In the genomic region with DNA sequence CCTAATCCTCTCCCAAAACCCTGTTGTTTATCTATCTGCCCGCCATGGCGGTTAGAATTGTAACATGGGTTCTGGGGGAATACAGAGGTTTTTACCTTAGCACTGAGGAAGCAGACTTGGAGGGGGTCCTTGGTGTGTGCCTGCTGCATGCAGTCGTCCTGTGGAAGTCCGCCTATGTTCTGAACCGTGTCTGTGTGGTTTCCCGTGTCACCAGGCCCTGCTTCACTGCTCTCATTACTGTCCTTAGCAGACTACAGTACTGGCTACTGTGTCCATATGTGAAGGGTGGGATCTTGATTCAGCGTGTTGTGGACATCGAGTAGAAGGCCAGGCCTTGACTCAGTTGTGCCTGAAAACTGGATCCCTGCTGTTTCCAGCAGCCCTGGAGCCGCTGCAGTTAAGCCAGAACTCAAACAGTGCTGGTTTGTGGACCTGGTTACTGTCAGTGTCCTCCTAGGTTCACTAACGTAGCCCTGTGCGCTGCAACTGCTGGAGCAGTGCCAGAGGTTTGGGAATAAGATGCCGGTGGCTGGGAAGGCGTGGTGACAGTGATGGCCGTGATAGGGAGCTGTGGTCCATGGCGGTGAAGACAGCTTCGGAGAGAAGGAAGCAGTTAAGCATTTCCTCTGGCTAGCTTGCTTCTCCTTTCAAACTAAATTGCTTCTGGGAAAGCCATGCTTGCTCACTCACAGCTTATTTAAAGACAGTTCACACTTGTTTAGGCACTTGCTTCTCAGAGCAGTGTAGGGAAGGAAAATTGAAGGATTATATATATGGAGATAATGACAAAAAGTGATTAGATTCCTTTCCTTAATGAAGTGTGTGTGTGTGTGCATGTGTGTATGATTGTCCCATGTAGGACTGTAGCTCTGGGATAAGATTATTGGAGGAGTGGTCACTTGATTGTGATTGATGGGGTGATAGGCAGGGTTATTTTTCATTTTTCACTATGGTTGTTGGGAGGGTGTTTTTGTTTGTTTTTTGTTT, we compare ENCODE assay signal across 8 mouse cellular contexts. TPM values are rescaled to one million over a fixed set of nuclear protein-coding genes. Genes with fewer than 3 reads are reported as not detected.
A peak's percentile ranks its signal among the peaks of the same experiment; 100 is the strongest.
DNase-seq lines count a peak whose midpoint lies in the region; ATAC-seq lines count a peak whose summit lies in the region.

No protein-coding gene starts in this region.

- ATAC-seq in erythroblast, adult 5-6 weeks (replicated peaks; ENCODE audit: low FRiP score, poor library complexity, severe bottlenecking) = no peak
- no peak for ATAC-seq in heart, embryonic 14.5 days (ENCODE audit: insufficient number of reproducible peaks, insufficient read depth, low FRiP score, low read depth)
- ATAC-seq in midbrain, embryonic 13.5 days = no peak

- peak overlapping the region; percentile 22 for H3K4me3 ChIP-seq in erythroblast, embryonic 14.5 days (replicated peaks)
- no peak overlapping the region for H3K4me3 ChIP-seq in heart, embryonic 14.5 days (ENCODE audit: control insufficient read depth in 1 of 2, insufficient read depth in 1 of 2, low read depth in 1 of 2, low read length in 2 of 2)
- H3K4me3 ChIP-seq in midbrain, embryonic 13.5 days (replicated peaks) = no peak overlapping the region

- 13% methylated on average over 16 of the region's 16 CpGs for WGBS in heart, embryonic 14.5 days
- WGBS in midbrain, embryonic 13.5 days = 30% methylated on average over 16 of the region's 16 CpGs

- H3K4me2 ChIP-seq in heart, embryonic 14.5 days (ENCODE audit: low read length) = peak overlapping the region; percentile 46
- H3K4me2 ChIP-seq in midbrain, embryonic 13.5 days (replicated peaks) = peak overlapping the region; percentile 22

- peak overlapping the region; percentile 5; the same call in 1 of the 2 replicates for H3K9ac ChIP-seq in heart, embryonic 14.5 days (ENCODE audit: low read length)
- H3K9ac ChIP-seq in midbrain, embryonic 13.5 days (replicated peaks) = peak overlapping the region; percentile 42

- peaks cover 68% of the 10 kb centered on the region for H3K4me1 ChIP-seq in erythroblast, embryonic 14.5 days (ENCODE audit: control insufficient read depth)
- peaks cover 47 to 81% of the 10 kb centered on the region in 2 experiments for H3K4me1 ChIP-seq in heart, embryonic 14.5 days (ENCODE audit: control insufficient read depth in 2 of 2, insufficient read depth in 2 of 2, low read length in 2 of 2)
- peaks cover 74% of the 10 kb centered on the region for H3K4me1 ChIP-seq in midbrain, embryonic 13.5 days (replicated peaks)

- H3K9me3 ChIP-seq in erythroblast, embryonic 14.5 days (ENCODE audit: control insufficient read depth, low read length) = no peaks in the 10 kb centered on the region
- H3K9me3 ChIP-seq in heart, embryonic 14.5 days (ENCODE audit: control insufficient read depth, low read length) = no peaks in the 10 kb centered on the region
- H3K9me3 ChIP-seq in midbrain, embryonic 13.5 days = no peaks in the 10 kb centered on the region

- peak; percentile 67 to 71 for DNase-seq in cerebellum, postnatal 10 days
- peak; percentile 72 to 76 for DNase-seq in kidney, postnatal 25 days
- DNase-seq in layer of hippocampus, postnatal 10 days (ENCODE audit: low spot score in 2 of 2) = no peak
- DNase-seq in thymus, postnatal 14 days = no peak

- no peaks in the 10 kb centered on the region for H3K36me3 ChIP-seq in erythroblast, embryonic 14.5 days (ENCODE audit: control insufficient read depth)
- no peaks in the 10 kb centered on the region for H3K36me3 ChIP-seq in heart, embryonic 14.5 days (ENCODE audit: control insufficient read depth, insufficient read depth, low read length)
- H3K36me3 ChIP-seq in midbrain, embryonic 13.5 days = no peaks in the 10 kb centered on the region

- no peaks in the 10 kb centered on the region for H3K27me3 ChIP-seq in erythroblast, embryonic 14.5 days (ENCODE audit: control insufficient read depth)
- no peaks in the 10 kb centered on the region for H3K27me3 ChIP-seq in heart, embryonic 14.5 days (ENCODE audit: control insufficient read depth, insufficient read depth, low read length)
- no peaks in the 10 kb centered on the region for H3K27me3 ChIP-seq in midbrain, embryonic 13.5 days

- peak overlapping the region; percentile 3 to 63; a peak in 3 of 4 replicates for H3K27ac ChIP-seq in heart, embryonic 14.5 days (replicated peaks in 1 of 2; ENCODE audit: control insufficient read depth in 1 of 2, insufficient read depth in 1 of 2, low read depth in 2 of 2, low read length in 2 of 2)
- peak overlapping the region; percentile 17; the same call in 1 of the 2 replicates for H3K27ac ChIP-seq in midbrain, embryonic 13.5 days

RNA-seq across cellular contexts. Expression of a gene that starts 6.4 kb away (rescaled TPM):
- polyA plus RNA-seq in erythroblast, embryonic 14.5 days (2012) = 0.48 and 0.84 TPM in 2 replicates
- total RNA-seq in erythroblast, adult 5-6 weeks (2015; ENCODE audit: low replicate concordance) = 0.42 and 1.3 TPM in 2 replicates
- total RNA-seq in erythroblast, adult 5-6 weeks (2017; ENCODE audit: low replicate concordance) = 0.68 and 2.1 TPM in 2 replicates
- polyA plus RNA-seq in heart, embryonic 14.5 days (2014; fragmentation: Nextera tagmentation; extraction: Ambion mirVana) = 28.3 and 43.0 TPM in 2 replicates
- polyA plus RNA-seq in midbrain, embryonic 13.5 days (2015; fragmentation: Nextera tagmentation; extraction: Ambion mirVana) = 10.8 and 14.5 TPM in 2 replicates
- total RNA-seq in layer of hippocampus, postnatal 10 days (2021) = 10 to 100 TPM; 36.2 to 38.6 TPM

Comparison
In these comparisons a context has a peak if more than half of its experiments do, and no peak if none do; other contexts are left out.
1. DNase-seq: peak in cerebellum, postnatal 10 days (2 of 2) and kidney, postnatal 25 days (2 of 2); none in layer of hippocampus, postnatal 10 days (0 of 2) and thymus, postnatal 14 days (single experiment).